Mouse (Mus musculus) 416B (cell line): ENCODE data around the gene Adamts1.

Experiments used
- DNase-seq: peaks from one replicate; pipeline ENCODE4 v3.0.0; 2011; ENCODE audit warnings: low read depth

Adamts1 gene

DNA sequence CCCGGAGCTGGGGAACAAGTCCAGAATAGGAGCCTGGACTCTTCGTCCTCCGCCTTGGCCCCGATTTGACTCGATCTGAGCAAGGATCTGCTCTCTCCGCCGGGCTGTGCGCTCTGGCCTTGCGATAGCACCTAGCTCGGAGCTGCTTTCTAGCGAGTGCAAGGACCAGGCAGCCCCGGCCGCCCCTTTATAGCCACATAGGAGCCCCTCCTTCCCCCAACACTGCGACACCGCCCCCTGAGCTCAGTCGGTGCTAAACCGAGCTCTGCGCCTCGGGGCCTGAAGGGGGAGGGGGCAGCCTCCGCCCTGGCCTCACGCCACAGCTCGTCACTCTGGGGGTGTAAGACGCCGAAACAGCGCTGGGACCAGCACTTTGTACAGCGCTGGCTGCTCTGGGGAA is at the start of gene Adamts1:
Adamts1 (minus strand) TSS at position 160 of the 400 bp plus-strand sequence.
- no peak for DNase-seq

DNA sequence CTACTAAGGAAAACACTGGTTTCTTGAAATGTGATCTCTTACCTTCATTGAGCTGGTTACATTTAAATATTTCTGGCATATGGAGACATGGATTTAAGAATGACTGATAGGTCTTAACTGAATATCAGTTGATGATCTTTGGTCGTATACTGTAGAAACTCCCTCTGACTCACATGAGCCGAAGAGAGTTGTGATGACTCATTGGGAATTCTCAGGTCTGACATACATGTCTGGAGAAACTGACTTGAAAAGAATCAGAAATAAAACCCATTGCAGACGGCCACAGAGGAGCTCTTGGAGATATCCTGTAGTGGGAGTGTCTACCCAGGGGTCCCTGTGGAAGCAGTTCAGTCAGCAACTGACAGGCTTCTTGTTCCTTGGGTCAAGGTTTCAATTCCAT is 24.2 kb upstream of the Adamts1 start:
- DNase-seq, result no peak

GRCm38 (mm10) chr16:85822330-85822916 is 19.5 kb upstream of the Adamts1 start:
- DNase-seq, result no peak

- peak; percentile 28 for DNase-seq
These were observed 17.0 kb upstream of the Adamts1 start for GRCm38 (mm10) chr16:85819808-85820458.

GRCm38 (mm10) chr16:85814116-85814515 is 11.2 kb upstream of the Adamts1 start:
- DNase-seq, result no peak

- DNase-seq, result peak; percentile 50
These were observed 4.7 kb upstream of the Adamts1 start for GRCm38 (mm10) chr16:85807626-85808025.

DNA sequence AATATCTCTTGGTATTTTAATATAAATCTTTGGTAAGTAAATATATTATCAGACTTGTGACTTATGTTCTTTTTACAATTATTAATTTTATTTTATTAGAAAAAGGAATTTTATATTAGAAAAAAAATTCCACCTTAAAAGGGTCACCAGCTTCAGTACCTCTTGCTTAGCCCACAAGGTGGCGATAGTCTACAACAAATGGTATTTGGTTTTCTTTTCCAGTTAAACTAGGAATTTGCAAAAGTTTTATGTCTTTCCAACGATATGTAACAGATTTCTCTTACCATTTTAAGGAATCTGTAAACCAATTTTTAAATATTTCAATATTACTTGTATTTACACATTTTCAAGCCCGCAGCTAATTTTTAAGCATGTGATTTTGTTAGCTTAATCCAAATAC is 4.2 kb upstream of the Adamts1 start:
- DNase-seq, result peak; percentile 74

GRCm38 (mm10) chr16:85805581-85805980 is 2.7 kb upstream of the Adamts1 start:
- DNase-seq, result no peak

- peak; percentile 30 for DNase-seq
These were observed 969 bp upstream of the Adamts1 start for GRCm38 (mm10) chr16:85803613-85804551.

DNA sequence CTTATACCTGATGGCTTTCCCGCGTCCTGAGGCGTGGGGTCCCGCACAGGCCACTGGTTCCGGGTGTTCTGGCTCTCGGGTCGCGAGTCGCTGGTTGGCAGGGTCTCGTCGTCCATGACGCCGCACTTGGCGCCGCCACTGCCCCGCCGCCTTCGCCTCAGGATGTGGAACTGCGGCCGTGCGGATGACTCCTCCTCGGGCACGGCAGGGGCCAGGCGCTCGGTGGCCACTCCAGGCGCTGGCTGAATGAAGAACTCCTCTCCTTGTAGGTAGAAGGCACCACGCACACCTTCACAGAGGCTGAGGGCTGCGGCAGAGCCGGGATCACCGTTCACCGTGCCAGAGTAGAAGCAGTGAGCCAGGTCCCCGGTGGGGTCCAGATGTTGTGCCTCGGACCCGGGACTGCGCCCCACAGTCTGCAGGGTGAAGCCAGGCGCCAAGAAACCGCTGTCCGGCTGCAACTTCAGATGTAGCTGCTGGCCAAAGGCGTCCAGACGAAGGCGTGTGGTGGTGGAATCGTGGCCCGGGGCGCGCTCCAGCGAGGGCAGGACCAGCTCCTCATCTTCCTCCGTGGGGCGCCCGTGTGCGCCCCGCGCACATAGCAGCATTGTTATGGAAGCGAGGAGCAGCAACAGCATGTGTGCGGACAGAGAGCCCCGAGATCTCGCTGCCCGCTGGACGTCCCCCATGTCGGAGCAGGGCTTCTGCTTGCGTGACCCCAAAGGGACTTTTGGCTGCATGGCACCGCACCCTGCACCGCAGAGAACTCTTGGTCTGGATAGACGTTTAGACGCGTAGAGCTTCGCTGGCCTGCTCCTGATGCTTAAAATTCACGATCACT is 722 bp downstream of the Adamts1 start:
- no peak for DNase-seq

DNA sequence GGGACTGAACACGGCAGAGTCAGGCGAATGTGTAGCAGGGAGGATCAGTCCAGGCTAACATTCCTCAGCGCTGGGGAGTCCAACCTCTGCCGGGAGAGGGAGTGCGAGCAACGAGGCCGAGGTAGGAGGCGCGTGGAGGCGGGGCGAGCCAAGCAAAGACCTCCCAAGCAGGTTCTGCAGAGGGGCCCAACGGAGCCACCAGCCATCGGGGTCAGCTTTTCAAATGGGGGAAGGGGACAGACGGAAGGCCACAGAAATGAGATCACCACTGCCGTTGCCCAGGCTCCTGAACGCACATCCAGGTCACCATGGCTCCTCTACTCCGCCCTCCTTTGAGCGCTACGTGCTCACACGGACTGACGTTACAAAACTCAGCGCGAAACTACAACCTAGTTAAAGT is 1.7 kb downstream of the Adamts1 start:
- DNase-seq, result no peak

GRCm38 (mm10) chr16:85800691-85801090 is 2.2 kb downstream of the Adamts1 start:
- no peak for DNase-seq

DNA sequence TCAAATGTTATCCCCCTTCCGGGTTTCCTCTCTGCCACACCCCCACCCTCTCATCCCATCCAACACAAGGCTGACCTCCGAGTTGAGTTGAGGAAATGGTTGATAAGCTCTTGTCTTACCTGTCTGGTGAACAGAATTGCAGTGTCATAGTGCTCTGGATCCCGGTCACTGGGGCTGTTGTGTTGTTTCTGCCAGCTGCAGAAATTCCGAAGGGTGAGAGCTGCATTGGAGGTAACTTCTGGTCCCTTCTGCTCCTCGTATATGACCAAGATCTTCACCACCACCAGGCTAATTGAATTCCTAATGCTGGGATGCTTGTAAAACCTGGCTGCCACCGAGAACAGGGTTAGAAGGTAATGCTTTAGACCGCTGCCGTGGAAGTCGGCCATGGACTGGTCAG is 2.9 kb downstream of the Adamts1 start:
- no peak for DNase-seq

DNA sequence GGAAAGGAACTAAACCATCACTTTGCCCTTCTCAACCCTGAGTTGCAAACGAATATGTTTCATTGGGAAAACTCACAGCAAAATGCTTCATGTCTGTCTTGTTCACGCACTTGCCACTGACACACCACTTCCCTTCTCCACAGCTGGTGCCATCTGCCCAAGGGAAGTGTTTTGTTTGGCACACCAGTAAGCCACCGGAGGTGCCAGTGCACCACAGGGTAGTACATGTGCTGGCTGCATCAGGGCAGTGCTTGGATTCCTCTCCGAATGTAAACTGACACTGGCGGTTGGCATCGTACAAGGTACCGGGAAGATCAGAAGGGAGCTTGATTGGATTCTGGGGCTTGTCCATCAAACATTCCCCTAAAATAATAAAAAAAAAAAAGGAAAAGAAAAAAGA is 4.6 kb downstream of the Adamts1 start:
- no peak for DNase-seq

DNA sequence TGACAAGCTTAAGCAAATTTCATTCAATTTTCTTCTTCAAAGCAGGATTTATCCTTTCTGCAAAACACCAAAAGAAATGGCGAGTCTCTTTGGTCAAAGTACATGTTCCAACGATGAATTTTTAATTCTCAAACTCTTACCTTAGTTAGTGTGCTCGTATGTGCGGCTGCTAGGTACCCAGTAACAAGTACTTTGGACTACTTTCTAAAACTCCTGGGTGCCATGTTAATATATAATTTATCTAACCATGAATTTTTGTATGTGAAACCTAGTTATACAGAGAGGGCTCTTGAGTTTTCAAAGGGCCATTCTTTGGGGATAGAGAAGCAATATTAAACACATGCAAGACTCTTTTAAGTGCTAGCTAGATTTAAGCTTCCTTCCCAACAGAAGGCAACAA is 5.8 kb downstream of the Adamts1 start:
- DNase-seq, result no peak

- DNase-seq, result no peak
These were observed 7.2 kb downstream of the Adamts1 start for GRCm38 (mm10) chr16:85795731-85796130.

GRCm38 (mm10) chr16:85793166-85793830 is 9.6 kb downstream of the Adamts1 start:
- no peak for DNase-seq

GRCm38 (mm10) chr16:85781076-85781475 is 21.8 kb downstream of the Adamts1 start:
- no peak for DNase-seq

- peak; percentile 32 for DNase-seq
These were observed 23.1 kb downstream of the Adamts1 start for GRCm38 (mm10) chr16:85779775-85780174.

- DNase-seq, result no peak
These were observed 30.6 kb downstream of the Adamts1 start for GRCm38 (mm10) chr16:85772272-85772671.

DNA sequence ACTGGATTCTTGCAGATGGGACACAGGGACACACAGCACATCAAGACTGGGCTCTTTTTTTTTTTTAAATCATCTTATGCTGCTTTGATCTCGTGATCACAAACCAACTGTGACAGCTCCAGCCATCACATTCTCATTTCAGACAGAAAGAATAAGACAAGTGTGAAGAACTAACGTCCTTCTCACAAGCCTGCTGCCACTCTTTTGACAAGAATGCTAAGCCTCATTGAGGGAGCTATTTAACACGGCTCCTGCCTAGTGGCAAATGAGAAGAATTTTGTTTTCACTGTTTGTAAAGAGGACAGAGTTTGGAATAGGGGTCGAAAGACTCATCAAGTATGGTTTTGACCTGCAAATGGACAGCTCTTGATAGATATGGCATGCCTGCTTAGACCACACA is 35.6 kb downstream of the Adamts1 start:
- DNase-seq, result no peak
